Mouse (Mus musculus) heart, embryonic 11.5 days (tissue): ENCODE data around the gene Dctn5. TPM values are rescaled to one million over a fixed set of nuclear protein-coding genes. Genes with fewer than 3 reads are reported as not detected.

Experiments used
- polyA plus RNA-seq: library from polyadenylated mRNA; unstranded; fragments of >200 nt; fragmentation: Nextera tagmentation; extraction: Ambion mirVana; gene quantifications from 2 replicates; pipeline ENCODE4 v1.2.1, GENCODE M21; 2014

The Dctn5 gene
- polyA plus RNA-seq, 1 experiment from 2014 or later: 78.7 TPM

Other genes with a start within 250 kb of the Dctn5 start
- gene Cog7, start 151.3 kb upstream of the Dctn5 start, polyA plus RNA-seq: 17.4 and 18.6 TPM in 2 replicates
- gene Gga2, start 111.8 kb upstream of the Dctn5 start, polyA plus RNA-seq: 40.6 and 68.0 TPM in 2 replicates
- 67.4 and 71.0 TPM in 2 replicates for gene Ubfd1, start 65.9 kb upstream of the Dctn5 start, polyA plus RNA-seq
- gene Ears2, start 65.8 kb upstream of the Dctn5 start, polyA plus RNA-seq: 21.4 and 24.6 TPM in 2 replicates
- gene Ndufab1, start 31.2 kb upstream of the Dctn5 start, polyA plus RNA-seq: 1,202 and 1,222 TPM in 2 replicates
- 12.6 and 13.9 TPM in 2 replicates for gene Palb2, start 56 bp upstream of the Dctn5 start, polyA plus RNA-seq
- gene Plk1, start 26.4 kb downstream of the Dctn5 start, polyA plus RNA-seq: 81.2 and 86.3 TPM in 2 replicates
- gene Ern2, start 53.2 kb downstream of the Dctn5 start, polyA plus RNA-seq: not detected in 2 replicates
- 0.35 TPM in 1 of 2 replicates, not detected in the other for gene Chp2, start 86.5 kb downstream of the Dctn5 start, polyA plus RNA-seq
- gene Prkcb, start 155.7 kb downstream of the Dctn5 start, polyA plus RNA-seq: 11.7 and 13.3 TPM in 2 replicates